Mouse (Mus musculus) ES-Bruce4 (cell line): ENCODE measurements around the gene Usf1. TPM values are rescaled to one million over a fixed set of nuclear protein-coding genes. Genes with fewer than 3 reads are reported as not detected.
A peak's percentile ranks its signal among the peaks of the same experiment; 100 is the strongest.

Experiments used
- H3K27ac ChIP-seq: 2 replicates; pipeline ENCODE4 v1.5.1; 2012; ENCODE audit warnings: low read length, inconsistent platforms; ENCODE audit not compliant: insufficient read depth
- H3K27me3 ChIP-seq: 2 replicates; pipeline ENCODE4 v1.6.1; 2012; ENCODE audit warnings: mild to moderate bottlenecking, low read length, inconsistent platforms; ENCODE audit not compliant: control insufficient read depth, poor library complexity, insufficient read depth, severe bottlenecking
- H3K36me3 ChIP-seq: 2 replicates; pipeline ENCODE4 v1.6.1; 2012; ENCODE audit warnings: inconsistent platforms, mild to moderate bottlenecking, low read length, moderate library complexity; ENCODE audit not compliant: control insufficient read depth, poor library complexity, insufficient read depth, severe bottlenecking
- H3K4me1 ChIP-seq: one replicate; pipeline ENCODE4 v1.8.1; 2011; ENCODE audit warnings: low read length; ENCODE audit not compliant: control insufficient read depth, insufficient read depth
- H3K4me3 ChIP-seq: 2 replicates; pipeline ENCODE4 v1.5.1; 2011; ENCODE audit warnings: low read depth, mild to moderate bottlenecking, low read length
- H3K9ac ChIP-seq: 2 replicates; pipeline ENCODE4 v1.6.1; 2012; ENCODE audit warnings: low read depth, mild to moderate bottlenecking, inconsistent platforms; ENCODE audit not compliant: poor library complexity, severe bottlenecking
- H3K9me3 ChIP-seq: replicated peaks from 2 replicates; pipeline ENCODE4 v1.6.1; 2012; ENCODE audit warnings: mild to moderate bottlenecking, low read length, inconsistent platforms; ENCODE audit not compliant: control insufficient read depth, poor library complexity, insufficient read depth, severe bottlenecking
- CTCF ChIP-seq: IDR thresholded peaks from one replicate; pipeline ENCODE4 v1.8.1; 2011; ENCODE audit warnings: low read depth, low read length
- EP300 ChIP-seq: IDR thresholded peaks from 2 replicates; pipeline ENCODE4 v1.6.1; 2011; ENCODE audit warnings: low read depth, low read length; ENCODE audit not compliant: insufficient read depth
- POLR2A ChIP-seq: IDR thresholded peaks from one replicate; pipeline ENCODE4 v1.8.1; 2011; ENCODE audit warnings: low read length; ENCODE audit not compliant: insufficient read depth
- polyA plus RNA-seq: library from polyadenylated mRNA; stranded (reverse); fragments of >200 nt; gene quantifications from 2 replicates; pipeline ENCODE4 v1.2.4, GENCODE M21; 2011; ENCODE audit warnings: low read depth; ENCODE audit not compliant: missing spikeins, insufficient read depth, insufficient read length

Usf1 gene
- 57.7 and 79.4 TPM in 2 replicates for polyA plus RNA-seq

DNA sequence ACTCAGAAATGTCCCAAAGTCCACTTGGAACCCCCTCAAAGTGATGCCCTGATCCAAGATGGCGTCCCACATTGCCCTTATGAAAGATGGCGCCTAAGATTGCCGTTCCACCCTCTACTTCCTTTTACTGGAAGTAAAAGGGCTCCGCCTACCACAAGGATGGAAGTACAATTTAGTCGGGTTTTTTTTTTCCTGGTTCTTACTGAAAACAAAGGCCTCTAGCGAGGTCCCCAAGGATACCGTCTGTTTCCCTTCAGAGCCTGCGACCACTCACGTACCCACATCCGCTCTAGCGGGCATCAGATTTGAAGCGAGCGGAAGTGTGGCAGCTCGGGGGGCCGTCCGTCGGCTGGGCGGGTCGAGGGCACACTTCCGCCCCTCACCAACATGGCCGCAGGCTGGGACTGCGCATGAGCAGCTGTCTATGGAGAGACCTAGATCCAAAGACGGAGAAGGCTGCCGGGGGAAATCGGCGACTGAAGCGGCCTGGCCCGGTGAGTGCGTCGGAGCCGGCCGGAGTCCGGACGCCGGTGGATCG, at the start of gene Usf1:
TSS of gene Usf1 (plus strand) at position 367 of the 538 bp plus-strand sequence.
- Histone ChIP-seq H3K27ac (peak within 1 kb of the TSS; percentile 75), H3K9ac (peak within 1 kb of the TSS; percentile 93), H3K4me1 (peaks cover 5% of the 10 kb centered on the region), H3K9me3 (no peaks in the 10 kb centered on the region), H3K36me3 (peaks cover 9% of the 10 kb centered on the region), H3K27me3 (no peaks in the 10 kb centered on the region), H3K4me3 (peak within 1 kb of the TSS; percentile 70)
- TF ChIP-seq POLR2A (peak; percentile 10), EP300 (0 out of 2 replicates have a peak, but pooled peaks have one; percentile 29), CTCF (no peak)

DNA sequence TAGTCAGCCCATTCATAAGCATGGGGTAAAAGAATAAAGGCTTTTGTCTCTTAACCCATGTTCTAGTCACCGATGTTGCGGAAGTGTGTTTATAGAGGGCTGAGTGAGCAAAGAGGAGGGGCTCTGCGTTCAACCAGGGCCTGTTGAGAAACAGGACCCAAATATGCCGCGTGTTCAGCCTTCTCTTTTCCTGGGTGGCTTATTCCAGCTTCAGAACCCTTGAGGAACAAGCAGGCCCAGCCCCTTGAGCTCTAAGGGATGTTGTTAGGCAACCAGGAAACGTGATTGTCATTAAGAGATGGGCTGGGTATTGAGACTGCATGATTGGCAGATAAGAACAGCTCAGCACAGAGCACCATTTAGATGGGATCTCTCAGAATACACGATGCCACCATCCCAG, 45.2 kb upstream of the Usf1 start:
- Histone ChIP-seq H3K27ac (no peak overlapping the region), H3K36me3 (no peaks in the 10 kb centered on the region), H3K4me1 (peaks cover 6% of the 10 kb centered on the region), H3K9me3 (no peaks in the 10 kb centered on the region), H3K4me3 (no peak overlapping the region), H3K27me3 (no peaks in the 10 kb centered on the region), H3K9ac (no peak overlapping the region)
- TF ChIP-seq CTCF (no peak), EP300 (no peak), POLR2A (no peak)

GRCm38 (mm10) chr1:171369845-171370556, 41.1 kb upstream of the Usf1 start, which contains the start of gene Nectin4:
Gene Nectin4, plus strand, starts transcription at chr1:171370099.
- Histone ChIP-seq H3K9me3 (no peaks in the 10 kb centered on the region), H3K4me1 (peaks cover 22% of the 10 kb centered on the region), H3K36me3 (no peaks in the 10 kb centered on the region), H3K9ac (no peak within 1 kb of the TSS), H3K4me3 (no peak within 1 kb of the TSS), H3K27ac (no peak within 1 kb of the TSS), H3K27me3 (no peaks in the 10 kb centered on the region)
- TF ChIP-seq POLR2A = no peak

GRCm38 (mm10) chr1:171372880-171373279, 38.2 kb upstream of the Usf1 start:
- Histone ChIP-seq H3K27me3 (no peaks in the 10 kb centered on the region), H3K9me3 (no peaks in the 10 kb centered on the region), H3K9ac (no peak overlapping the region), H3K27ac (no peak overlapping the region; the same call in 1 of the 2 replicates), H3K4me1 (peaks cover 24% of the 10 kb centered on the region), H3K36me3 (no peaks in the 10 kb centered on the region), H3K4me3 (no peak overlapping the region)
- no peak for TF ChIP-seq CTCF
- peak; percentile 81 for TF ChIP-seq EP300

DNA sequence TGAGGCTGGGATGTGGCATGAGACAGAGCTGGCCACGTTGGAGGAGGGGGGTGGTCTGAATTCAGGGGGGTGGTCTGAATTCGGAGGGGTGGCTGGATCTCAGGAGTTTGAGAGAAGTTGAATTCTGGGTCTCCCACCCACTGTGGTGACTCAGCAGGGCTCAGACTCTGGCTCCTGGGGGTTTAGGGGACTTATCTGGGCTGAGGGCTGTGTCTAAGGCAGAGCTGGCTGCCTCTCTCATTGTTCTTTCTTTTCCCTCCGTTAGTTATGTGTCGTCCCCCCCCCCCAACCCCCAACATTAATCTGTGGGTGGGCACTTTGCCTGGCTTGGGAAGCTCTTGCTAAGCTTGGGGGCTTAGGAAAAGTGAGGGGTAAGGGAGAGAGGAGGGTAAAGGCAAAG, 37.2 kb upstream of the Usf1 start:
- H3K9ac ChIP-seq = no peak overlapping the region
- H3K27ac ChIP-seq = 0 out of 2 replicates have a peak overlapping the region, but pooled peaks have one; percentile 15
- no peaks in the 10 kb centered on the region for H3K36me3 ChIP-seq
- peaks cover 20% of the 10 kb centered on the region for H3K4me1 ChIP-seq
- no peaks in the 10 kb centered on the region for H3K27me3 ChIP-seq
- H3K9me3 ChIP-seq = no peaks in the 10 kb centered on the region
- TF ChIP-seq EP300 (no peak), CTCF (no peak), POLR2A (no peak)
- no peak overlapping the region for H3K4me3 ChIP-seq

- Histone ChIP-seq H3K4me1 (peaks cover 20% of the 10 kb centered on the region), H3K9me3 (no peaks in the 10 kb centered on the region), H3K9ac (no peak overlapping the region), H3K27ac (peak overlapping the region; percentile 9; the same call in 1 of the 2 replicates), H3K36me3 (no peaks in the 10 kb centered on the region), H3K4me3 (0 out of 2 replicates have a peak overlapping the region, but pooled peaks have one; percentile 4), H3K27me3 (no peaks in the 10 kb centered on the region)
- TF ChIP-seq EP300 = peak; percentile 64; the same call in 1 of the 2 replicates
- no peak for TF ChIP-seq POLR2A
Observed at GRCm38 (mm10) chr1:171375646-171376097, 35.4 kb upstream of the Usf1 start.
